Mouse (Mus musculus): ENCODE measurements around the gene Slc25a22. TPM values are rescaled to one million over a fixed set of nuclear protein-coding genes. Genes with fewer than 3 reads are reported as not detected.
"Not testable (repeated sequence)": the region's sequence is repeated elsewhere in the genome, so short reads cannot be mapped to it uniquely, and the experiment has no call there.

Gene Slc25a22
- total RNA-seq, 2 experiments from 2014 or later = 286 to 306 TPM

- DNase-seq (ENCODE audit: extremely low spot score in 1 of 2, low spot score in 2 of 2) = peak in 1 of 2 experiments; percentile 68
- intact Hi-C loops (cut with DNase I) = no loop called here
Measured at GRCm38 (mm10) chr7:141461521-141462332, 24.0 kb upstream of the Slc25a22 start.

- intact Hi-C loops (cut with DNase I) = no loop called here
Measured at GRCm38 (mm10) chr7:141460391-141461113, 22.9 kb upstream of the Slc25a22 start, which contains the start of gene Cracr2b. Gene Cracr2b, plus strand, starts transcription at chr7:141461094.

GRCm38 (mm10) chr7:141460001-141460390 is 22.3 kb upstream of the Slc25a22 start:
- no peak for DNase-seq (ENCODE audit: extremely low spot score in 1 of 2, low spot score in 2 of 2)
- intact Hi-C loops (cut with DNase I) = no loop called here

More at GRCm38 (mm10) chr7:141460391-141461113, 22.9 kb upstream of the Slc25a22 start, which contains the start of gene Cracr2b:
- peak in 1 of 2 experiments; percentile 56 for DNase-seq (ENCODE audit: extremely low spot score in 1 of 2, low spot score in 2 of 2)

GRCm38 (mm10) chr7:141459301-141459711 is 21.6 kb upstream of the Slc25a22 start:
- no peak for DNase-seq (ENCODE audit: extremely low spot score in 1 of 2, low spot score in 2 of 2)
- intact Hi-C loops (cut with DNase I) = no loop called here

GRCm38 (mm10) chr7:141458661-141459060 is 21.0 kb upstream of the Slc25a22 start:
- intact Hi-C loops (cut with DNase I) = no loop called here

DNA sequence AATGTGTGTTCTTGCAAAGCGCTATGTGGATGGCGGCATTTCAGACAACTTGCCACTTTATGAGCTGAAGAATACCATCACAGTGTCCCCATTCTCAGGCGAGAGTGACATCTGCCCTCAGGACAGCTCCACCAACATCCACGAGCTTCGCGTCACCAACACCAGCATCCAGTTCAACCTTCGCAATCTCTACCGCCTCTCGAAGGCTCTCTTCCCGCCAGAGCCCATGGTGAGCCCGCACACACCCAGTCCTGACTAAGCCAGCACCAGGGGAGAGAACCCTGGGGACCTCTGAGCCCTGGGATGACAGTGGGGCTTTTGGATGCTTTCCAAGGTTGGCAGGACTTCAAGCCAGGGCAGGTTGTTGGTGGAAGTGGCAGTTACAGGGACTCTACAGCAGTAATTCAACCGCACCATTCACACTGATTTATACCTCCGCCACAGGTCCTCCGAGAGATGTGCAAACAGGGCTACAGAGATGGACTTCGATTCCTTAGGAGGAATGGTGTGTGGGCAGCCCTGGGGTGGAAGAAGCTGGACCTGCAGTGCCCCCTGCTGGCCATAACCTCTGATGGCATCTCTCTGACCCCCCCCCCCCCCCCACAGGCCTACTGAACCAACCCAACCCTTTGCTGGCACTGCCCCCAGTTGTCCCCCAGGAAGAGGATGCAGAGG is 20.4 kb upstream of the Slc25a22 start:
- intact Hi-C loops (cut with DNase I) = no loop called here

More at GRCm38 (mm10) chr7:141458661-141459060, 21.0 kb upstream of the Slc25a22 start:
- DNase-seq (ENCODE audit: extremely low spot score in 1 of 2, low spot score in 2 of 2) = no peak

DNA sequence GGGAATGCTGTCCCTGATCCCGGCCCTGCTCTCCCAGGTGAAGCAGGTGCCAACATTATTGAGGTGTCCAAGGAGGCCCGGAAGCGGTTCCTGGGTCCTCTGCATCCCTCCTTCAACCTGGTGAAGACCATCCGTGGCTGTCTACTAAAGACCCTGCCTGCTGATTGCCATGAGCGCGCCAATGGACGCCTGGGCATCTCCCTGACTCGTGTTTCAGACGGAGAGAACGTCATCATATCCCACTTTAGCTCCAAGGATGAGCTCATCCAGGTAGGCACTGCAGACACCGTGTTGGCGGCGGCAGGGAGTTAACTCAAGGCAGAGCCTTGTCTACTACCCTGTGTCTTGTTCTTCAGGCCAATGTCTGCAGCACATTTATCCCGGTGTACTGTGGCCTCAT is 19.5 kb upstream of the Slc25a22 start:
- DNase-seq (ENCODE audit: extremely low spot score in 1 of 2, low spot score in 2 of 2) = no peak
- intact Hi-C loops (cut with DNase I) = no loop called here

More for the DNA sequence above, 20.4 kb upstream of the Slc25a22 start:
- peak in 1 of 2 experiments; percentile 57 for DNase-seq (ENCODE audit: extremely low spot score in 1 of 2, low spot score in 2 of 2)

- DNase-seq (ENCODE audit: extremely low spot score in 1 of 2, low spot score in 2 of 2) = no peak
- intact Hi-C loops (cut with DNase I) = no loop called here
Measured at GRCm38 (mm10) chr7:141456739-141457138, 19.0 kb upstream of the Slc25a22 start.

GRCm38 (mm10) chr7:141455610-141456314 is 18.1 kb upstream of the Slc25a22 start:
- DNase-seq (ENCODE audit: extremely low spot score in 1 of 2, low spot score in 2 of 2) = peak in 1 of 2 experiments; percentile 85
- intact Hi-C loops (cut with DNase I) = no loop called here

GRCm38 (mm10) chr7:141454967-141455551 is 17.4 kb upstream of the Slc25a22 start, which contains the start of gene Pnpla2:
Gene Pnpla2, plus strand, starts transcription at chr7:141455198.
- DNase-seq (ENCODE audit: extremely low spot score in 1 of 2, low spot score in 2 of 2) = peak; percentile 86 to 98
- intact Hi-C loops (cut with DNase I) = no loop called here

DNA sequence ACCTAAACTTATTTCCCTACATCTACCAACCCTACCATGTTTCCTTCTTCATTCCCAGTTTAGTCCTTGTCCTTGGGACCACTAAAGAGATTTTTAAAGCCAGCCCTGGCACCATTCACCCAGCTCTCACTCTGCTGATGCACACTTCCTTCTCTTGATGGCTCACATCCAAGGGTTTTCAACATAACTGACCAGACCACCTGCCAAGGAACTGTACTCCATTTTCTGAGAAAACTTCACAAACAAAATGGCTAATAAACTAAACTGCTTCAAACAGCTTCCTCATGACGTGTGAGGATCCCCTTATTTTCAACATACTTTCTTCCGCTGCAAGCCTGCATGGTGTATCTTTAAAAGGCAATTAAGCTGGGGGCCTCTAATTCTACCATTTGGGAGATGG is 15.9 kb upstream of the Slc25a22 start:
- intact Hi-C loops (cut with DNase I) = no loop called here
- DNase-seq (ENCODE audit: extremely low spot score in 1 of 2, low spot score in 2 of 2) = no peak

GRCm38 (mm10) chr7:141451928-141452327 is 14.2 kb upstream of the Slc25a22 start:
- no peak for DNase-seq (ENCODE audit: extremely low spot score in 1 of 2, low spot score in 2 of 2)

DNA sequence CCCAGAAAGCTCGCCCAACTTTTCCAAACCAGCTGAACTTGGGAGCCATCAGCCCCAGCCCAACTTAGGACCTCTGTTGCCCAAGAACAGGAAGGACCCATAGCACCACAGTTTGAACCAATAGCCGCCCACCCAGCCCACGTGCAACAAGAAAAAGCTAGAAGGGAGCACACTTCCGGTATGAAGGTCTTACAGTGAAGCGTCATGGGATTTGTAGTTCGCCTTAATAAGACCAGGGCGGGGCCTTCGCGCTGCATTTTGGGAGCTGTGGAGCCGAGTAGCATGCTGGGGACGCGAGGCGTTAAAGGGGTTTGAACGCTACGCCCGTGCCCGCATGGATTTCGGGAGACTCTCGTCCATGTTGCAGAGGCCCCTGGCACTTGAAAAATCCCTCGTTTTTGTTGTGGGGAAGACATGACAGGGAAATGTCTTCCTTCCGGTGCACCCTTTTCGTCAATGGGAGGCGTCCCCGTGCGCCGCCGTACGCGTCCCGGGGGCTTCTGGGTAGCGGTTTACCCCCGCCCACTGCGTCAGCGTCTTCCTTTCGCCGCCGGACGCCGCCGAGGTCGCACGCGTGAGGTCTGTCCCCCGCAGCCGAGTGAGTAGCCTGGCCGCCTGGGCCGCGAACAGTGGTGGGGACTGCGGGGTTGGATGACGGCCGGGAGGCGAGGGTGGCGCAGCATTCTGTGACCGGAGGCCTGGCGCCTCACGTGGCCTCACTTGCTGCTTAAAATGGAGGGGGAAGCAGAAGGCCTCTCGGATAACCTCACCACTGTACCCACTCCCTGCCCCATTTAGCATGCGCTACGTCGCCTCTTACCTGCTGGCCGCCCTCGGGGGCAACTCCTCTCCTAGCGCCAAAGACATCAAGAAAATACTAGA is 9.7 kb upstream of the Slc25a22 start, which contains the start of gene Rplp2:
TSS of gene Rplp2 (plus strand) at position 261 of the 882 bp plus-strand sequence.
- intact Hi-C loops (cut with DNase I) = no loop called here
- DNase-seq (ENCODE audit: extremely low spot score in 1 of 2, low spot score in 2 of 2) = peak; percentile 90 to 96

More at GRCm38 (mm10) chr7:141451928-141452327, 14.2 kb upstream of the Slc25a22 start:
- intact Hi-C loops (cut with DNase I) = no loop called here

DNA sequence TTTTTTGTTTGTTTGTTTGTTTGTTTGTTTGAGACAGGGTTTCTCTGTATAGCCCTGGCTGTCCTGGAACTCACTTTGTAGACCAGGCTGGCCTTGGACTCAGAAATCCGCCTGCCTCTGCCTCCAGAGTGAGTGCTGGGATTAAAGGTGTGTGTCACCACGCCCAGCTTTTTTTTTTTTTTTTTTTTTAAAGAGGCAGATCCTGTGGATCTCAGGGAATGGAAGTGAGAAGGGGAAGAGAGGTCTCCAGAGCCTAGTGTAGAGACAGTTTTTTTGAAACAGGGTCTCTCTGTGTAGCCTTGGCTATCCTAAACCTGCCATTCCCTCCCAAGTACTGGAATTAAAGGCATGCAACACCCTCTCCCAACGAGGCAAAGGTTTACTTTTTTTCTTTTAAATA is 8.7 kb upstream of the Slc25a22 start:
- DNase-seq (ENCODE audit: extremely low spot score in 1 of 2, low spot score in 2 of 2); intact Hi-C loops (cut with DNase I): not testable (repeated sequence)

- peak in 1 of 2 experiments; percentile 76 for DNase-seq (ENCODE audit: extremely low spot score in 1 of 2, low spot score in 2 of 2)
- intact Hi-C loops (cut with DNase I) = no loop called here
Measured at GRCm38 (mm10) chr7:141443828-141444237, 6.1 kb upstream of the Slc25a22 start, which contains the start of gene Pidd1. Gene Pidd1, minus strand, starts transcription at chr7:141444025.

GRCm38 (mm10) chr7:141443081-141443821 is 5.6 kb upstream of the Slc25a22 start:
- peak in 1 of 2 experiments; percentile 51 for DNase-seq (ENCODE audit: extremely low spot score in 1 of 2, low spot score in 2 of 2)

More at GRCm38 (mm10) chr7:141443081-141443821, 5.6 kb upstream of the Slc25a22 start:
- intact Hi-C loops (cut with DNase I) = no loop called here

All from left cerebral cortex, postnatal 10 days (tissue).